Mouse (Mus musculus): ENCODE data around the gene Ncam1. TPM values are rescaled to one million over a fixed set of nuclear protein-coding genes. Genes with fewer than 3 reads are reported as not detected.

Gene Ncam1
- polyA plus RNA-seq, 1 experiment from 2014 or later = 217 TPM

DNA sequence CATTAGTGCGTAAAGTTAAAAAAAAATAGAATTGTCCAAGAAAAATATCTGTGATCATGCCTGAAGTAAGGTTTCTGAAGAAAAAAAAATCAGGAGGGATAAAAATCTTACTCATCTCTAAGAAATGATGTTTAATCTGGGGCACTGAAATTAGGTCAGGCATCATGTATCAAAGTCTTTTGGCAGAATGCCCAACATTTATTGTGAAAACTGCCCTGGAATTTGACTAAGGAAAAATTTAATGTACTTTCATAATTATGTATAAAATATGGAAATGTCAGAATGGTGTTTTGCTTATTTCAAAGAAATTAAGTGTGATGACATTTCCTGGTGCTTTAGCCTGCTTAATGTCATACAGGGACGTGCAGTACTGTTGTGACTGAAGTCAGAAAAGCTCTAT, 52.5 kb downstream of the Ncam1 start:
- peaks cover 35% of the 10 kb centered on the region for H3K4me1 ChIP-seq
- no peak for ATAC-seq
- 74% methylated on average over 2 of the region's 2 CpGs for WGBS

DNA sequence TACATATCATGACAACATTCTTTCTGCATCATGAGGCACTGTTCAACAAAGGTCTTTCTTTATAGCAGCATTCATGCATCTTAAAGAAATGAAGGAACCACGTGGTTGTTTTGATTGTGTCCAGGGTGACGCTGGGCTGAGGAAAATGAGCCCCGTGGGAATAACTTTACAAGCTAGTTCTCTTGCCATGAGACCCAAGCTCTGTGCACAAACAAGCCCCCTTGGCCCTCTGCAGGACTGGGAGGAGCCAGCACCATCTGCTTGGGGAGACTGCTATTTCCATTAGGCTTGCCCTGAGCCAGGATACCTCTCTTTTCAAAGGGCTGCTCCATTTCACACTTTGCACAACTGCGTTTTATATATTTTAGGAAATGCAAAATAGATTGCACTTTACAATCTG, 53.0 kb downstream of the Ncam1 start:
- H3K9me3 ChIP-seq (replicated peaks) = no peaks in the 10 kb centered on the region
- H3K4me2 ChIP-seq = no peak overlapping the region
- H3K4me1 ChIP-seq = peaks cover 35% of the 10 kb centered on the region
- peak; percentile 88 for ATAC-seq
- H3K4me3 ChIP-seq = no peak overlapping the region
- WGBS = 22% methylated on average over 4 of the region's 4 CpGs
- H3K27ac ChIP-seq = no peak overlapping the region
- no peak overlapping the region for H3K9ac ChIP-seq
- H3K27me3 ChIP-seq = no peaks in the 10 kb centered on the region
- no peaks in the 10 kb centered on the region for H3K36me3 ChIP-seq (ENCODE audit: poor library complexity, severe bottlenecking)

More for the DNA sequence above, 52.5 kb downstream of the Ncam1 start:
- Histone ChIP-seq H3K9ac (no peak overlapping the region), H3K27me3 (no peaks in the 10 kb centered on the region), H3K4me3 (no peak overlapping the region), H3K27ac (no peak overlapping the region), H3K9me3 (replicated peaks) (no peaks in the 10 kb centered on the region), H3K4me2 (no peak overlapping the region), H3K36me3 (ENCODE audit: poor library complexity, severe bottlenecking) (no peaks in the 10 kb centered on the region)

DNA sequence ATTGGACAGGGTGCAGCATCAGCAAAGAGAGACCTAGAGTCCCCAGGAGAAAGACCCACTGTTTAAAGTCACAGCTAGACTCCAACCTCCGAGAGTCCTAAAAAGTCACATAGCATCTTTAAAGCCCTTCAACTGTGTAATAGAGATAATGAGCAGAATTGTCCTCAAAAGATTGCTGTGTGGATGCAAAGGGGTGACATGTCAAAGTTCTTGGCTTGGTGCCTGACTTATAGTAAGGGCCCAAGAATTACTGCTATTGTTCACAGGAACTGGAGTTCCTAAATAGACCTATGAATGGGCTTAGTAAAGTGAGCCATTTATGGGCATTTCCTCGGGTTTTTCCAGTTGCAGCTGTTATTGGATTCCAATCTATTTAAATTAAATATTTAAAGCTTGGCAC, 54.4 kb downstream of the Ncam1 start:
- H3K27ac ChIP-seq = no peak overlapping the region
- no peak for ATAC-seq
- no peaks in the 10 kb centered on the region for H3K9me3 ChIP-seq (replicated peaks)
- 28% methylated on average over 2 of the region's 2 CpGs for WGBS
- H3K4me2 ChIP-seq = no peak overlapping the region
- H3K27me3 ChIP-seq = no peaks in the 10 kb centered on the region
- H3K4me3 ChIP-seq = no peak overlapping the region
- no peaks in the 10 kb centered on the region for H3K36me3 ChIP-seq (ENCODE audit: poor library complexity, severe bottlenecking)
- H3K4me1 ChIP-seq = peaks cover 38% of the 10 kb centered on the region
- no peak overlapping the region for H3K9ac ChIP-seq

DNA sequence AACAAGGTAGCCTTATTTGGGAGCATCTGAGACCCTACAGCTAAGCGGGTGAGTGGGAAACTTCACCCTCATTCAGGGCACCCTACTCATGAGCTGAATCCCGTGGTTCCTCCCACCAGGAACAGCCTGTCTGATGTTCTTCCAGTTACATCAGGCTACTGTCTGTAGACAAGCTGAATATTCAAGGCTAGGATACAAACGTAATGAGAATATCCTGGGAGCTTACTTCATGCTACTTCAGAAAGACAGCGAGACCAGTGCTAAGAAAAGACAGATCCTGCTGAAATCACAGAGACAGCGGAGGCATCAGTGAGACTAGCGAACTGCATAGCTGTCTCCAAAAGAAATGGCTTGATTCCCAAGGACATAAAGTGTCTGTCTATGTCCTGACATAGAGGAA, 58.8 kb downstream of the Ncam1 start:
- Histone ChIP-seq H3K27ac (no peak overlapping the region), H3K27me3 (no peaks in the 10 kb centered on the region), H3K9me3 (replicated peaks) (no peaks in the 10 kb centered on the region), H3K4me2 (no peak overlapping the region), H3K4me1 (peaks cover 29% of the 10 kb centered on the region), H3K4me3 (no peak overlapping the region), H3K36me3 (ENCODE audit: poor library complexity, severe bottlenecking) (no peaks in the 10 kb centered on the region), H3K9ac (no peak overlapping the region)
- WGBS = 93% methylated on average over 6 of the region's 6 CpGs
- ATAC-seq = no peak

DNA sequence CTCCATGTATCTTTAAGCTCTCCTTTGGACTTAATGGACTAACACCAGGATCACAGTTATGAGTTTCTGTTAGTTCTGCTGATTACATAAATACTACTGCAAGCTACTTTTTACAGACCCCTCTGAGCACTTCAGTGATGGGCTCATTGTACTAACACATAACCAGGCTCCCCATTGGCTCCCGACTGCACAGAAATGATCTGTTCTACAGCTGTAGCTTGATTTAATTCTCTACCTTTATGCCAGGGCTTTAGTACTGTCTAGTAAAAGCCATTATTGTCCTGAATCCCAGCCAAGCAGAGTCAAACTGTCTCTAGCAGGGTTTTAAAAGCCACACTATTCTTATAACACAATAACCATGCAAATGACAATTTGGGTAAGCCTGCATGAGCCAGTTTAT, 60.2 kb downstream of the Ncam1 start:
- H3K36me3 ChIP-seq (ENCODE audit: poor library complexity, severe bottlenecking) = no peaks in the 10 kb centered on the region
- H3K27ac ChIP-seq = no peak overlapping the region
- no peak overlapping the region for H3K4me2 ChIP-seq
- no peak overlapping the region for H3K4me3 ChIP-seq
- no peaks in the 10 kb centered on the region for H3K9me3 ChIP-seq (replicated peaks)
- no peak for ATAC-seq
- H3K27me3 ChIP-seq = no peaks in the 10 kb centered on the region
- no peak overlapping the region for H3K9ac ChIP-seq
- peaks cover 19% of the 10 kb centered on the region; the same call in 1 of the 2 replicates for H3K4me1 ChIP-seq
- 60% methylated on average over 1 of the region's 1 CpGs for WGBS

DNA sequence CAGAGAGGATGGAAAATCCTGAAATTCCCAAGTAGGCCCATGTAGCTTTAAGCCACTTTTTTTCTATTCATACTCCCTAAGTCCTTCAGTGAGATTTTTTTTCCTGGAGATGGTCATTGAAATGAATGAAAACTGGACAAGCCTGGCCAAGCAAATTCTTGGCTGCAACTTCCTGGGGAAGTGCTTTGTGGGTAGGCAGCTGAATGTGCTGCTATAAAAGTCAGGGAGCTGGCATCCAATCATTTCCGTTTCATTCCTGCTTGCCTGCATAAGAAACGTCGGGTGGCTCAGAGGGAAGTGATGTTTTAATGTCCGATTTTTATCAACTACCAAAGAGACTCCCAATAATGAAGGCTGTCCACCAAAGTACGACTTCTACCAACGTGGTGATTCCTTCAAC, 61.6 kb downstream of the Ncam1 start:
- Histone ChIP-seq H3K9me3 (replicated peaks) (no peaks in the 10 kb centered on the region), H3K4me2 (no peak overlapping the region), H3K9ac (no peak overlapping the region), H3K36me3 (ENCODE audit: poor library complexity, severe bottlenecking) (no peaks in the 10 kb centered on the region), H3K4me1 (peaks cover 16% of the 10 kb centered on the region; the same call in 1 of the 2 replicates), H3K27me3 (no peaks in the 10 kb centered on the region), H3K4me3 (no peak overlapping the region), H3K27ac (no peak overlapping the region)
- ATAC-seq = no peak
- 90% methylated on average over 6 of the region's 6 CpGs for whole genome bisulfite sequencing

DNA sequence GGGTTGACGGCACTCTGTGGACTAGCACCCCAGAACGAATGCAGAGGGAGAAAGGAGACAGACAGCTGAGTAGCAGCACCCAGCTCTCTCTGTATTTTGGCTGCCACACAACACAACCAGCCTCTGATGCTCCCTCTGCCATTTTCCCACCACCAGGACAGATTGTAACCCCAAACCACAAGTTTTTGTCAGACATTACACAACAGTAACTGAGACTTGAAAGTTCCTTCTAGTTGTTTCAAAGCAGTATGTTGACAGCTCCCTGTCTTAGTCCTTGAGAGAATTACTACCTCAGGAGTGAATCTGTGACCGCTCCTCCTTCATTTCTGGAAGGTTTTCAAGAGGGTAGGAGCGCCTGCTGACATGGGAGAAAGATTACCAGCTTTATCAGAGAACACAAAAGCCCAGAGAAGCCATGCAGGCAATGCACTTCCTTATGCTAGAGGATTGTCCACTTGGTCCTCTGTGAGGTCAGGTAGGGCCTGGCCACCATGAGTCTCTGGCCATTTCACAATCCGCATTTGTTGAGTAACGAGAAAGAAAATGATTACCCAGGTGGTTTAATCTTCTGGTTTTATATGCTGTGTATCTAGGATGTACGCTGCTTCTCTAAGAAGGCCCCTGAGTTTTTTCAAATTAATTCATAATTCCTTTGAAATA, 64.2 kb downstream of the Ncam1 start:
- ATAC-seq = no peak
- H3K27me3 ChIP-seq = no peaks in the 10 kb centered on the region
- no peak overlapping the region for H3K27ac ChIP-seq

DNA sequence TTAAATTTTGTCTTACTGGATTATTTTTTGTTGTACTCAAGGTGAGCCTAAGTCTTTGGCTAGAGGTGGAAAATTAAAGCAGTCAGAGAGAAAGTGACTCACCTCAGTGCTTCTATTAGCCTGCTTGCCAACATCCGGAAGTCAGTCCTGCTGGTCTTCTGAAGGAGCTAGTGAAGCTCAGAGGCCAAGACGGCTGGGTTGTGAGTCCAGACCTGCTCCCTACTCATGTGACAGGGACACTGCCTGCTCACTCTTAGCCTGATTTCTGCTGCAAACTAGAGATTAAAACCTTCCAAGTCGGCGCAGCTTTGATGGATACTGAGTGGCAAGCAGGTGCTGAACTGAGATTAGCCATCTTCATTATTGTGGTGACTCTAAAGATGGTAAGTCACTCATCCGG, 65.0 kb downstream of the Ncam1 start:
- H3K4me2 ChIP-seq = no peak overlapping the region
- H3K27me3 ChIP-seq = no peaks in the 10 kb centered on the region
- no peaks in the 10 kb centered on the region for H3K36me3 ChIP-seq (ENCODE audit: poor library complexity, severe bottlenecking)
- H3K4me1 ChIP-seq = peaks cover 19% of the 10 kb centered on the region
- no peak overlapping the region for H3K27ac ChIP-seq
- H3K4me3 ChIP-seq = no peak overlapping the region
- ATAC-seq = no peak
- 86% methylated on average over 5 of the region's 5 CpGs for WGBS
- H3K9me3 ChIP-seq (replicated peaks) = no peaks in the 10 kb centered on the region
- no peak overlapping the region for H3K9ac ChIP-seq

More for the DNA sequence above, 64.2 kb downstream of the Ncam1 start:
- WGBS = 85% methylated on average over 7 of the region's 7 CpGs
- no peak overlapping the region for H3K4me2 ChIP-seq
- H3K36me3 ChIP-seq (ENCODE audit: poor library complexity, severe bottlenecking) = no peaks in the 10 kb centered on the region
- no peak overlapping the region for H3K4me3 ChIP-seq
- H3K9ac ChIP-seq = no peak overlapping the region
- peaks cover 19% of the 10 kb centered on the region for H3K4me1 ChIP-seq
- H3K9me3 ChIP-seq (replicated peaks) = no peaks in the 10 kb centered on the region

DNA sequence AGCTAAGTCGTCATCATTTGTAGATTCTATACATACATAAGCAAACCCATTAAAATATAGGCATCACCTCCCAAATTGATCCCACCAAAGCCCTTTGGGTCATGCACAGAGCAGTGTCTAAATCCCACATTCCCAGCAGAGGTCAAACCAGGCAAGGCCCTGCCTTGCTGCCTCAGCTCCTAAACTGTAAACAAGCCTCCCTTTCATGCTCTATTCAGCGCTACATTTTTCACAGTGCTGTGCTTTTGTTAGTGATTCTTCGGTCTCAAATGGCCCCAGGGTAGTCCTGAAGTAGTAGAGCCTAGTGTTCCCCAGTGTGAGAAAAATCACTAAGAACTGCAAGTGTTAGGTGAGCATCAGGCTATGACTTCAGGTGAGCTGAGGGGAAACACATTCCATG, 69.2 kb downstream of the Ncam1 start:
- H3K27me3 ChIP-seq = no peaks in the 10 kb centered on the region
- H3K4me3 ChIP-seq = no peak overlapping the region
- no peaks in the 10 kb centered on the region for H3K36me3 ChIP-seq (ENCODE audit: poor library complexity, severe bottlenecking)
- H3K9ac ChIP-seq = no peak overlapping the region
- no peak for ATAC-seq
- H3K9me3 ChIP-seq (replicated peaks) = no peaks in the 10 kb centered on the region
- 42% methylated on average over 3 of the region's 3 CpGs for WGBS
- no peak overlapping the region for H3K27ac ChIP-seq
- H3K4me1 ChIP-seq = peaks cover 28% of the 10 kb centered on the region
- H3K4me2 ChIP-seq = no peak overlapping the region

DNA sequence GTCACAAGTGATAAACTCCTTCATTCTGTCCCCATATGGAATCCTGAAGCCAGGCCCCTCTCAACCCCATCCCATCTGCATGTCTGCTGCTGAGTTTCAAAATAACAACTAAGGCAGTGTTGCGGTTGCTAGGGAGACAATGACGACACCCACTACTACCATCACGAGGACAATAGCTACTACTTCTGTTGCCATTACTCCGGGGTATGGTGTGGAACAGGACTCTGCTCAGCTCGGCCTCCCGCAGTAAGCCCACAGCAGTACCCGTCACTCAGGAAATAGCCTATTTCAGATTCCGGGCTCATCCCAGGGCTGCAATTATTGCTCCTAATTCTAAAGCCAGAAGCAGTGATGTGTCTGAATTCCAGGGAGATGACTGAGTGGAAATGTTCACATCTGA, 70.5 kb downstream of the Ncam1 start:
- Histone ChIP-seq H3K36me3 (ENCODE audit: poor library complexity, severe bottlenecking) (no peaks in the 10 kb centered on the region), H3K27me3 (no peaks in the 10 kb centered on the region), H3K27ac (no peak overlapping the region), H3K9ac (no peak overlapping the region), H3K9me3 (replicated peaks) (no peaks in the 10 kb centered on the region), H3K4me3 (no peak overlapping the region), H3K4me2 (no peak overlapping the region; the same call in 1 of the 2 replicates), H3K4me1 (peaks cover 28% of the 10 kb centered on the region)
- ATAC-seq = peak; percentile 75; the same call in 1 of the 2 replicates
- 43% methylated on average over 8 of the region's 8 CpGs for WGBS

DNA sequence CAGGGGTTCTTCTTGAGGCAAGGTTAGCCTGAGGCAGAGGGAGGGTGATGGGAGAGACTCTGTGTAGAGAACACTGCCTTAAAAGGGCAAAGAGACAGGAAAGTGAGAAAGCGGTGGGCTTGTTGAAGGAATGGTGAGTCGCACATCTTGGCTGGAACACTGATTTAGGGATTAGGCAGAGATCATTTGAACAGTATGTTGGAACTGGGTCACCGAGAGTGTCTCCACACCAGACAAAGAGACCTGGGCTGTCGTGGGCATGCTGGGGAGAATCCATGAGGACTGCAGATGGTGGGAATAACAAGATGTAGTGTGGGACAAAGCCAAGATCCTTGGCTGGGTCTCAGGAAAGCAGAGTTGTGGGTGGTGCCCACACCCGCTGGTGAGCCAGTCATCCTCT, 76.0 kb downstream of the Ncam1 start:
- ATAC-seq = no peak
- no peaks in the 10 kb centered on the region for H3K36me3 ChIP-seq (ENCODE audit: poor library complexity, severe bottlenecking)
- H3K27ac ChIP-seq = no peak overlapping the region
- H3K27me3 ChIP-seq = no peaks in the 10 kb centered on the region
- 83% methylated on average over 5 of the region's 5 CpGs for WGBS
- H3K4me2 ChIP-seq = no peak overlapping the region
- H3K4me3 ChIP-seq = no peak overlapping the region
- peaks cover 8% of the 10 kb centered on the region for H3K4me1 ChIP-seq
- H3K9ac ChIP-seq = no peak overlapping the region
- H3K9me3 ChIP-seq (replicated peaks) = no peaks in the 10 kb centered on the region

DNA sequence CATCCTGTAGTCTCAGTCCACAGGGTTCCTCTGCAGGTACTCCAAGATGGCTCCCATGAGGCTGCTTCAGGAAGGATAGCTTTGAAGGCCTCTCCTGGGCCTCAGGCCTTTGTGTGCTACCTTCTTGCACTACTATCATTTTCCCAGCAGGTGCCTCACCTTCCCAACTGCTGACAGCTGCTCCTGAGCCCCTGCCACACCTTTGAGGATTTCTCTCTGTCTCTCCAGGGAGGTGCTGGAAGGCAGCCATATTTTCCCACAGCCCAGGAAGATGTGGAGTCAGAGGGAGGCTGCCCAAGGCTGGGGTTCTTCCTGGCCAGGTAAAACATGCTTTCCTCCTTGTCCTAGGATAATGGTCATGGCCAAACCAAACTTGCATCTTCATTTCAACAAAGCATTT, 83.6 kb downstream of the Ncam1 start:
- Histone ChIP-seq H3K9me3 (replicated peaks) (no peaks in the 10 kb centered on the region), H3K4me2 (no peak overlapping the region), H3K36me3 (ENCODE audit: poor library complexity, severe bottlenecking) (no peaks in the 10 kb centered on the region), H3K4me3 (no peak overlapping the region), H3K9ac (no peak overlapping the region), H3K27me3 (no peaks in the 10 kb centered on the region), H3K27ac (no peak overlapping the region), H3K4me1 (no peaks in the 10 kb centered on the region)
- no peak for ATAC-seq

DNA sequence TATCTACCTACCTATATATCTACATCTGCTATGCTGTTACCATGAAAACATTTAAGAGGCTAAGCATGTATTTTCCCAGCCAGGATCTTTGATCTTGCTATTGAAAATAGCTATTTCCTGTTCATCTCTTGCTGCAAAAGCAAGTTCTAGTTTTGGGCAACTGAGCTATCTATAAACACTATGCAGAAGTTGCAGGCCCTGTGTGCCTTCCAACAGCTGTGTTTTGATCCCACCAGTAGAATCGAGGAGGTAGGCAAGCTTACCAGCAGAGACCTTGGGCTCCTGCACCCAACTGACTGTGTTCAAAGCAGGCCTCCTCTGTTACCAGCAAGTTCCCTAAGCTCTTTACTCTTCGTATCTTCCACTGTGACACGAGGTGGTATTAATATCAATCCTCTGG, 84.6 kb downstream of the Ncam1 start:
- 78% methylated on average over 3 of the region's 3 CpGs for WGBS
- H3K27me3 ChIP-seq = no peaks in the 10 kb centered on the region

More for the DNA sequence above, 84.6 kb downstream of the Ncam1 start:
- Histone ChIP-seq H3K4me2 (no peak overlapping the region), H3K4me1 (no peaks in the 10 kb centered on the region), H3K9ac (no peak overlapping the region), H3K36me3 (ENCODE audit: poor library complexity, severe bottlenecking) (no peaks in the 10 kb centered on the region), H3K27ac (no peak overlapping the region), H3K9me3 (replicated peaks) (no peaks in the 10 kb centered on the region), H3K4me3 (no peak overlapping the region)
- ATAC-seq = no peak

Data from forebrain, embryonic 13.5 days (tissue).